Mouse (Mus musculus): Measurements from ENCODE around the gene Smarcal1. TPM values are rescaled to one million over a fixed set of nuclear protein-coding genes. Genes with fewer than 3 reads are reported as not detected.

Gene Smarcal1
- total and polyA plus RNA-seq, 2 experiments: 8.3 to 13.9 TPM

GRCm38 (mm10) chr1:72601233-72601632 lies 18.2 kb downstream of the Smarcal1 start:
- no peak for DNase-seq (ENCODE audit: extremely low read depth, low read depth, low spot score)
- Histone ChIP-seq H3K27ac (replicated peaks; ENCODE audit: insufficient read depth, low read depth, low read length) (no peak overlapping the region), H3K79me2 (ENCODE audit: control insufficient read depth, insufficient read depth, low read length) (no peaks in the 10 kb centered on the region), H3K27me3 (ENCODE audit: control insufficient read depth, insufficient read depth, low read length) (no peaks in the 10 kb centered on the region), H3K4me3 (ENCODE audit: insufficient read depth, low read depth, low read length) (no peak overlapping the region), H3K36me3 (ENCODE audit: control insufficient read depth, insufficient read depth, low read length) (peaks cover 14% of the 10 kb centered on the region; the same call in 1 of the 2 replicates), H3K9ac (ENCODE audit: low read depth, low read length) (no peak overlapping the region), H3K4me1 (ENCODE audit: control insufficient read depth, insufficient read depth, low read length) (peaks cover 3% of the 10 kb centered on the region; the same call in 1 of the 2 replicates)
- 94% methylated on average over 7 of the region's 7 CpGs for WGBS
- TF ChIP-seq CTCF (IDR thresholded peaks at IDR 0.05; ENCODE audit: low read depth, low read length): no peak

GRCm38 (mm10) chr1:72602186-72602585 lies 19.1 kb downstream of the Smarcal1 start:
- peaks cover 3% of the 10 kb centered on the region; the same call in 1 of the 2 replicates for H3K4me1 ChIP-seq (ENCODE audit: control insufficient read depth, insufficient read depth, low read length)
- H3K79me2 ChIP-seq (ENCODE audit: control insufficient read depth, insufficient read depth, low read length): no peaks in the 10 kb centered on the region
- no peak overlapping the region for H3K9ac ChIP-seq (ENCODE audit: low read depth, low read length)
- no peaks in the 10 kb centered on the region for H3K27me3 ChIP-seq (ENCODE audit: control insufficient read depth, insufficient read depth, low read length)
- H3K27ac ChIP-seq (replicated peaks; ENCODE audit: insufficient read depth, low read depth, low read length): no peak overlapping the region
- H3K4me3 ChIP-seq (ENCODE audit: insufficient read depth, low read depth, low read length): no peak overlapping the region
- H3K36me3 ChIP-seq (ENCODE audit: control insufficient read depth, insufficient read depth, low read length): peaks cover 14% of the 10 kb centered on the region; the same call in 1 of the 2 replicates
- WGBS: 83% methylated on average over 5 of the region's 5 CpGs
- TF ChIP-seq POLR2A (IDR thresholded peaks at IDR 0.05; ENCODE audit: extremely low read depth, insufficient read depth, low read length): no peak
- no peak for TF ChIP-seq CTCF (IDR thresholded peaks at IDR 0.05; ENCODE audit: low read depth, low read length)
- no peak for DNase-seq (ENCODE audit: extremely low read depth, low read depth, low spot score)

GRCm38 (mm10) chr1:72602803-72603202 lies 19.8 kb downstream of the Smarcal1 start:
- TF ChIP-seq POLR2A (IDR thresholded peaks at IDR 0.05; ENCODE audit: extremely low read depth, insufficient read depth, low read length) (no peak), CTCF (IDR thresholded peaks at IDR 0.05; ENCODE audit: low read depth, low read length) (no peak)
- no peak for DNase-seq (ENCODE audit: extremely low read depth, low read depth, low spot score)
- H3K27ac ChIP-seq (replicated peaks; ENCODE audit: insufficient read depth, low read depth, low read length): no peak overlapping the region
- H3K9ac ChIP-seq (ENCODE audit: low read depth, low read length): no peak overlapping the region
- no peak overlapping the region for H3K4me3 ChIP-seq (ENCODE audit: insufficient read depth, low read depth, low read length)
- H3K36me3 ChIP-seq (ENCODE audit: control insufficient read depth, insufficient read depth, low read length): peaks cover 14% of the 10 kb centered on the region; the same call in 1 of the 2 replicates
- H3K27me3 ChIP-seq (ENCODE audit: control insufficient read depth, insufficient read depth, low read length): no peaks in the 10 kb centered on the region
- peaks cover 3% of the 10 kb centered on the region; the same call in 1 of the 2 replicates for H3K4me1 ChIP-seq (ENCODE audit: control insufficient read depth, insufficient read depth, low read length)
- H3K79me2 ChIP-seq (ENCODE audit: control insufficient read depth, insufficient read depth, low read length): no peaks in the 10 kb centered on the region
- 96% methylated on average over 5 of the region's 5 CpGs for whole genome bisulfite sequencing

- no peaks in the 10 kb centered on the region for H3K79me2 ChIP-seq (ENCODE audit: control insufficient read depth, insufficient read depth, low read length)
- no peak overlapping the region for H3K4me3 ChIP-seq (ENCODE audit: insufficient read depth, low read depth, low read length)
- whole genome bisulfite sequencing: 95% methylated on average over 12 of the region's 12 CpGs
- H3K4me1 ChIP-seq (ENCODE audit: control insufficient read depth, insufficient read depth, low read length): no peaks in the 10 kb centered on the region
- TF ChIP-seq POLR2A (IDR thresholded peaks at IDR 0.05; ENCODE audit: extremely low read depth, insufficient read depth, low read length) (no peak), CTCF (IDR thresholded peaks at IDR 0.05; ENCODE audit: low read depth, low read length) (no peak)
- no peak overlapping the region for H3K9ac ChIP-seq (ENCODE audit: low read depth, low read length)
- H3K36me3 ChIP-seq (ENCODE audit: control insufficient read depth, insufficient read depth, low read length): peaks cover 17% of the 10 kb centered on the region; the same call in 1 of the 2 replicates
- DNase-seq (ENCODE audit: extremely low read depth, low read depth, low spot score): no peak
- no peaks in the 10 kb centered on the region for H3K27me3 ChIP-seq (ENCODE audit: control insufficient read depth, insufficient read depth, low read length)
- H3K27ac ChIP-seq (replicated peaks; ENCODE audit: insufficient read depth, low read depth, low read length): no peak overlapping the region
These were observed 23.2 kb downstream of the Smarcal1 start for GRCm38 (mm10) chr1:72606186-72606673.

- WGBS: 90% methylated on average over 10 of the region's 10 CpGs
These were observed 26.1 kb downstream of the Smarcal1 start for GRCm38 (mm10) chr1:72609129-72609528.

More at GRCm38 (mm10) chr1:72609129-72609528, 26.1 kb downstream of the Smarcal1 start:
- no peak for DNase-seq (ENCODE audit: extremely low read depth, low read depth, low spot score)
- Histone ChIP-seq H3K27ac (replicated peaks; ENCODE audit: insufficient read depth, low read depth, low read length) (no peak overlapping the region), H3K79me2 (ENCODE audit: control insufficient read depth, insufficient read depth, low read length) (no peaks in the 10 kb centered on the region), H3K9ac (ENCODE audit: low read depth, low read length) (no peak overlapping the region), H3K27me3 (ENCODE audit: control insufficient read depth, insufficient read depth, low read length) (no peaks in the 10 kb centered on the region), H3K36me3 (ENCODE audit: control insufficient read depth, insufficient read depth, low read length) (peaks cover 15% of the 10 kb centered on the region; the same call in 1 of the 2 replicates), H3K4me3 (ENCODE audit: insufficient read depth, low read depth, low read length) (no peak overlapping the region), H3K4me1 (ENCODE audit: control insufficient read depth, insufficient read depth, low read length) (no peaks in the 10 kb centered on the region)
- TF ChIP-seq POLR2A (IDR thresholded peaks at IDR 0.05; ENCODE audit: extremely low read depth, insufficient read depth, low read length): no peak
- TF ChIP-seq CTCF (IDR thresholded peaks at IDR 0.05; ENCODE audit: low read depth, low read length): no peak

Measured in liver, adult 2 months (tissue).